Mouse (Mus musculus) stomach, embryonic 16.5 days (tissue): ENCODE data around the gene Kdm8. TPM values are rescaled to one million over a fixed set of nuclear protein-coding genes. Genes with fewer than 3 reads are reported as not detected.

Experiments
- ATAC-seq: fragments of 200-750 bp; cut with Nextera tagmentation; 2 replicates; pipeline ENCODE4 v1.8.0; 2017; ENCODE audit warnings: moderate number of reproducible peaks, moderate TSS enrichment; ENCODE audit not compliant: insufficient read depth, low FRiP score
- H3K27ac ChIP-seq: fragments of 300-500 bp; sonication (generic); 2 replicates; pipeline ENCODE4 v1.5.1; 2014; ENCODE audit warnings: low read length
- H3K27me3 ChIP-seq: fragments of 300-500 bp; sonication (generic); 2 replicates; pipeline ENCODE4 v1.6.1; 2014; ENCODE audit warnings: low read length, control low read depth, mixed read lengths; ENCODE audit not compliant: control insufficient read depth, insufficient read depth
- H3K36me3 ChIP-seq: fragments of 300-500 bp; sonication (generic); 2 replicates; pipeline ENCODE4 v1.6.1; 2014; ENCODE audit warnings: low read length; ENCODE audit not compliant: control insufficient read depth, insufficient read depth
- H3K4me1 ChIP-seq: fragments of 300-500 bp; sonication (generic); 2 replicates; pipeline ENCODE4 v1.6.1; 2014; ENCODE audit warnings: low read length, control low read depth, mixed read lengths; ENCODE audit not compliant: control insufficient read depth, insufficient read depth
- H3K4me2 ChIP-seq: fragments of 300-500 bp; sonication (generic); 2 replicates; pipeline ENCODE4 v1.6.1; 2014; ENCODE audit warnings: low read depth, low read length, mixed read lengths
- H3K4me3 ChIP-seq: fragments of 300-500 bp; sonication (generic); replicated peaks from 2 replicates; pipeline ENCODE4 v1.5.1; 2014; ENCODE audit warnings: mild to moderate bottlenecking, low read length
- H3K9ac ChIP-seq: fragments of 300-500 bp; sonication (generic); 2 replicates; pipeline ENCODE4 v1.6.1; 2014; ENCODE audit warnings: low read length
- H3K9me3 ChIP-seq: fragments of 300-500 bp; sonication (generic); replicated peaks from 2 replicates; pipeline ENCODE4 v1.6.1; 2016; ENCODE audit warnings: low read length, control low read depth; ENCODE audit not compliant: control insufficient read depth
- WGBS: fragments of 180-500 bp; shearing (Covaris S2); extraction: QIAGEN DNeasy Blood & Tissue Kit; methylation state at CpG from one replicate; pipeline ENCODE4 v1.1.7; 2014; 5-methylcytosine and 5-hydroxymethylcytosine counted together
- polyA plus RNA-seq: library from polyadenylated mRNA; unstranded; fragments of >200 nt; fragmentation: Nextera tagmentation; extraction: Ambion mirVana; gene quantifications from 2 replicates; pipeline ENCODE4 v1.2.1, GENCODE M21; 2015

The Kdm8 gene
- polyA plus RNA-seq, 1 experiment from 2014 or later: 8.7 TPM

GRCm38 (mm10) chr7:125503374-125504092 is 59.1 kb downstream of the Kdm8 start:
- H3K36me3 ChIP-seq: no peaks in the 10 kb centered on the region
- no peak for ATAC-seq
- no peaks in the 10 kb centered on the region for H3K27me3 ChIP-seq
- H3K9ac ChIP-seq: no peak overlapping the region
- H3K27ac ChIP-seq: no peak overlapping the region
- no peak overlapping the region for H3K4me3 ChIP-seq
- 77% methylated on average over 5 of the region's 5 CpGs for WGBS
- peaks cover 10% of the 10 kb centered on the region; the same call in 1 of the 2 replicates for H3K4me1 ChIP-seq
- H3K9me3 ChIP-seq: no peaks in the 10 kb centered on the region
- no peak overlapping the region for H3K4me2 ChIP-seq

DNA sequence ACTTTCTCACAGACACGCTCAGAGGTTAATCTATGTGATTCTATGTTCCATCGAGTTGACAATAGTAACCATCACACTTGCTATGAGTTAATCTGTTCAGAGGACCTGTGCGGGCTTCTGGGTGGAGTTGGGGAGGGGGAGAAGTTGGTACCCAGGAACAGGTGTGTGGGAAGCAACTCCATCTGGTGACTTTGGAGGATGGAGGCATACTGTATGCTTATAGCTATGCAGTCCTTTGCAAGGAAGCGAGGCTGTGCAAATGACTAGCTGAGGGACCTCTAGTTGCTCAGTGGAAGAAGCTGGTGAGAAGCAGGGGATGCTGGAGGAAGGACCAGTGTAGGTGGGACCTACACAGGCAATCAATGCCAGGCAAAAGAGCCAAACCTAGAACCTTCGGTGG is 60.1 kb downstream of the Kdm8 start:
- Histone ChIP-seq H3K27me3 (no peaks in the 10 kb centered on the region), H3K4me2 (no peak overlapping the region), H3K9ac (no peak overlapping the region), H3K4me1 (peaks cover 6% of the 10 kb centered on the region; the same call in 1 of the 2 replicates), H3K4me3 (no peak overlapping the region), H3K9me3 (no peaks in the 10 kb centered on the region), H3K36me3 (no peaks in the 10 kb centered on the region), H3K27ac (no peak overlapping the region)
- WGBS: 87% methylated on average over 5 of the region's 5 CpGs
- ATAC-seq: no peak

GRCm38 (mm10) chr7:125505568-125505967 is 61.1 kb downstream of the Kdm8 start:
- ATAC-seq: no peak
- H3K4me2 ChIP-seq: no peak overlapping the region
- 78% methylated on average over 10 of the region's 10 CpGs for WGBS

GRCm38 (mm10) chr7:125507279-125507678 is 62.8 kb downstream of the Kdm8 start:
- Histone ChIP-seq H3K36me3 (no peaks in the 10 kb centered on the region), H3K27me3 (no peaks in the 10 kb centered on the region), H3K4me2 (no peak overlapping the region), H3K9me3 (no peaks in the 10 kb centered on the region), H3K9ac (no peak overlapping the region), H3K4me1 (no peaks in the 10 kb centered on the region), H3K27ac (no peak overlapping the region), H3K4me3 (no peak overlapping the region)
- WGBS: 86% methylated on average over 2 of the region's 2 CpGs
- no peak for ATAC-seq

More at GRCm38 (mm10) chr7:125505568-125505967, 61.1 kb downstream of the Kdm8 start:
- Histone ChIP-seq H3K27me3 (no peaks in the 10 kb centered on the region), H3K9ac (no peak overlapping the region), H3K4me1 (no peaks in the 10 kb centered on the region), H3K27ac (no peak overlapping the region), H3K4me3 (no peak overlapping the region), H3K9me3 (no peaks in the 10 kb centered on the region), H3K36me3 (no peaks in the 10 kb centered on the region)

DNA sequence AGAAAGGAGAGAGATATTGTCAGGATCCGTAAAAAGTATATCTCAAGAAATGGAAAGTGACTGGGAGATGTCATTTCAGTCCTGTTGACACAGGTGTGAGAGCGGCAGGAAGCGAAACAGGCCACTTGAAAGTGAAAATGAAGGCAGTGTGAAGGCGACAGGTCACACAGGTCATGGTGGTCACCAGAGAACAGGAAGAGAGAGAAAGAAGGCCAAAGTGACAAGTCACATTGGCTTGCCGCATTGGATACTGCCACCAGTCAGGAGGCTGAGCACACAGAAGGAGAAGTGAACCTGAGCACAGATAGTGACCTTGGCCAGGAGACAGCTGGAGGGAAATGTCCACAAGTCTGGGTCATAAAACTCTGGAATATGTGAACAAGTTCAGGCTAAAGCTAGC is 67.0 kb downstream of the Kdm8 start:
- no peaks in the 10 kb centered on the region for H3K27me3 ChIP-seq
- no peak overlapping the region for H3K9ac ChIP-seq
- no peaks in the 10 kb centered on the region for H3K9me3 ChIP-seq
- no peak for ATAC-seq
- 77% methylated on average over 5 of the region's 5 CpGs for WGBS
- no peak overlapping the region for H3K4me3 ChIP-seq
- 0 out of 2 replicates have a peak, but pooled peaks cover 10% of the 10 kb centered on the region for H3K4me1 ChIP-seq
- H3K36me3 ChIP-seq: no peaks in the 10 kb centered on the region
- H3K4me2 ChIP-seq: no peak overlapping the region
- no peak overlapping the region for H3K27ac ChIP-seq

DNA sequence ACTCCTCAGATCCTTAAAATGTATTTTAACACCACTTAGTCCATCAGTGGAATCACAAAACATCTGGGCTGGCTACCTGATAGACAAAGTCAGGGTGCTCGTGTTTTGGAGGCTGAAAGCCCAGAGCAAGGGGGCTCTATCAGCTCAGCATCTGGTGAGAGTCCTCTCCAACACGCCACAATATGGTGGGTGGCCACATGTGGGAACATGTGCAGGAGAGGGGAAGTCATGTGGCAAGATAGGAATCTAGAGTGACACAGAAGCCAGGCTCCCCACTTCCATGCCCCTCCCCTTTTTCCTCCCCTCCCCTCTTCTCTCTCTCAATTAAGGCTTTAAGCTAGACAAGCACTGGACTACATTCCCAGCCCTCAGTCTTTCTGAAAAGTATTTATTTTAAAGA is 67.4 kb downstream of the Kdm8 start:
- H3K9ac ChIP-seq: no peak overlapping the region
- no peaks in the 10 kb centered on the region for H3K9me3 ChIP-seq
- no peaks in the 10 kb centered on the region for H3K36me3 ChIP-seq
- 48% methylated on average over 2 of the region's 2 CpGs for WGBS
- no peak overlapping the region for H3K27ac ChIP-seq
- ATAC-seq: no peak
- H3K4me1 ChIP-seq: 0 out of 2 replicates have a peak, but pooled peaks cover 10% of the 10 kb centered on the region
- no peaks in the 10 kb centered on the region for H3K27me3 ChIP-seq
- no peak overlapping the region for H3K4me2 ChIP-seq
- H3K4me3 ChIP-seq: no peak overlapping the region

Other genes starting within 250 kb of the Kdm8 start
- 103 and 104 TPM in 2 replicates for gene Nsmce1, start 46.9 kb downstream of the Kdm8 start, polyA plus RNA-seq
- gene Il4ra, start 107.4 kb downstream of the Kdm8 start, polyA plus RNA-seq: 12.3 and 13.8 TPM in 2 replicates
- gene Il21r, start 158.8 kb downstream of the Kdm8 start, polyA plus RNA-seq: 0.45 and 0.70 TPM in 2 replicates